Mouse (Mus musculus) E14TG2a.4 (cell line): ENCODE measurements at regions not wholly inside any gene's neighbourhood (a gene's known extent, or its start where the extent isn't known, plus 50 kb on each side); places are given as distances from the start of the nearest gene placed in this dataset.

Experiments
- CTCF ChIP-seq: conservative IDR thresholded peaks from 2 replicates; pipeline ENCODE4 v1.5.1; 2014; ENCODE audit warnings: low read length
- NANOG ChIP-seq: IDR thresholded peaks from 2 replicates; pipeline ENCODE4 v1.6.1; 2014; ENCODE audit warnings: borderline replicate concordance, low read length, mixed read lengths
- POU5F1 ChIP-seq: IDR thresholded peaks from 2 replicates; pipeline ENCODE4 v1.6.1; 2014; ENCODE audit warnings: low read length, borderline replicate concordance

- TF ChIP-seq CTCF (no peak), NANOG (no peak), POU5F1 (no peak)
These were observed 113.0 kb upstream of the Rprm start for GRCm38 (mm10) chr2:54198343-54198742.
